Mouse (Mus musculus): Measurements from ENCODE around the gene Krt2.

Gene Krt2

GRCm38 (mm10) chr15:101772080-101772710 is 45.8 kb downstream of the Krt2 start:
- no peak for DNase-seq

GRCm38 (mm10) chr15:101770226-101770625 is 47.7 kb downstream of the Krt2 start:
- DNase-seq, result no peak
